Mouse (Mus musculus) activated CD4-positive, CD25-positive, alpha-beta regulatory T cell, adult 9 weeks (primary cell): ENCODE measurements around the gene Nefh. TPM values are rescaled to one million over a fixed set of nuclear protein-coding genes. Genes with fewer than 3 reads are reported as not detected.

Experiments
- polyA plus RNA-seq: library from polyadenylated mRNA; unstranded; fragments of 100-300 nt; shearing (Covaris generic); gene quantifications from one replicate; pipeline ENCODE4 v1.2.1, GENCODE M21; 2017

The Nefh gene
- 5.4 TPM for polyA plus RNA-seq

DNA sequence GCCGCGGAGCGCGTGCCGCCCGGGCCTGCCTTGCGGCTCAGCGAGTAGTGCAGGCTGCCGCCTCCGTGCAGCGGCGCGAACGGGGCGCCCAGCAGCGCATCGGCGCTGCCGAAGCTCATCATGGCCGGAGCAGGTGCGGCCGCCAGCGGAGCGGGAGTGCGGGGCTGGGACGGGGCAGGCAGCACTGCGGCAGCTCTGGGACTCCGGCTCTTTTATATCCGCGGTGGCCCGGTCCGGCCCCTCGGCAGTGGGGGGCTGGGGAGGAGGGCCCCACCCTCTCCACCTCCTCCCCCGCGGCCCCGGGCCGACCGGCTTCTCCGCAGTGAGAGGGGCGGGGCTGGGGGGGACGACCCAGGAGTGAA, at the start of gene Nefh:
Gene Nefh (minus strand): TSS at position 252 of the 362 bp plus-strand sequence.

DNA sequence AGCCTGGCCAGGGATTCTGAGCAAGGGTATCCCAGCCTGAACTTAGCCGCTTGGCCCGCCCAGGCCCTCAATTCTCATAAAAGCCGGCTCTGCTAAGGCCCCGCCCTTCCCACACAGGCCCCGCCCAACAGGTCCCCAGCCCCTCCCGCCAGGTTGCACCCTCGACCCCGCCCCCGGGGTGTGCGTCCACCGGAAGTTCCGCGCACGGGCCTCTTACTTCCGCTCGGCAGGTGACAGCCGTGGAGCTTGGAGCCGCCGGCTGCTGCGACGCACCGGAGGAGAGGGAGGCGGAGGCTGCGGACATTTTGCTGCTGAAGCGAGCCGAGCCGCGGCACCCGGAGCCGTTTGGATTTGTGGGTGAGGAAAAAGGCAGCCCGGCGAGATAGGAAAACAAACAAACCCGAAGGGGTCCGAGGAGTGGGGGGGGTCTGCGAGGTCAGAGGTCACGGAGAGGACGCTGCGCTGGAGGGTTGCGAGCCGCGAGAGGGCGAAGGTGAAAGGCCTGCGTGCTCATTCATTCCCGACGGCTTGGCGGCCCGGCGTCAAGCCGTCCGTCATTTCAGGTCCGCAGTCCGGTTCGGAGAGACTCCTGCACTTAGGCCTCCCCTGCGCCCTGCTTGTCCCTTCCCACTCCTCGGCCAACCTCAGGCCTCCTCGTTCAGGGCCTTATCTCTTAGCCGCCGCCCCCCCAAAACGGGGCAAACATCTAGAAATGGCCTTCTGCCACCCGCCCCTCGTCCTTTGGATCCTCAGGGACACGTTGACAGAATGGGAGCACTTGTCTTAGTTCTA, 39.0 kb upstream of the Nefh start, which contains the start of gene Ap1b1:
Gene Ap1b1 (plus strand): TSS at position 130 of the 792 bp plus-strand sequence.

DNA sequence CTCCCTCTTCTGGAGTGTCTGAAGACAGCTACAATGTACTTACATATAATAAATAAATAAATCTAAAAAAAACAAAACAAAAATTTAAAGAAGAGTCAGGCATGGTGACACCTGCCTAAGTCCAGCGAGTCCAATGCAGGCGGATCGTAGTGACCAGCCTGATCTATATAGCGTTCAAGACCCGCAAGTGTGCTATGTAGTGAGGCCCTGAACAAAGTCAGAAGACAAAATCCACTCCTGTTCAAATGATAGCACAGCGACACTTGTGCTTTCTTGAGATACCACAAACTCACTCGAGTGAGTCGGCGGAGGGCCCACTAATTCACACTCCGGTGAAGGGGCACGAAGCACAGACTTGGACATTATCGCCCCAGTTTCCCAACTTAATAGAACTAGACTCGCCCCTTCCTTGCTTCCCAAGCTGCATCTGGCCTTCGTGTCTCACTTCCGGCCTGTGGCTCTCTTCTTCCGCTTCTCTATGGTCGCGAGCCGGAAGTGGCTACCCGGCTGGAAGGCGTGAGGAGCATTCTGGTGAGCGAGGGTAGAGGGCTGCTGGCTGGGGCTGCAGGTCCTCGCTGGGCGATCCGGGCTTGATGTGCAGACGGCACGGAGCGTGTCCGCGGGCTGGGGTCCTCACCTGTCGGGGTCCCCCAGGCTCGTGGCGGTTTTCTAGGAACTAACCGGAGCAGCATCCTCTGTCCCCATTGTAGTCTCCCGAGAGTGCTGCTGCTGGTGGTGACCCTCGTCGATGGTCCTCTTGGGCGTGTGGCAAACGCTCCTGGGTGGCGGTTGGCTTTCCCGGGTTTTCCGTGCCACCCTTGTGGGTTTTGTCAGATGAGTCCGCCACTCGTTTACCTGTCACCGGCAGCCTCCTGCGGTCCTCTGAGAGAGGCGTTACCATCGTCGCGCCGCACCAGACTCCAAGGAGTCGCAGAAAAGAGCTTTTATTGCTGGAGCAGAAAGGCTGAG, 52.7 kb downstream of the Nefh start, which contains the start of gene Thoc5:
Gene Thoc5 (plus strand): TSS at position 473 of the 969 bp plus-strand sequence.

Other genes with a start within 250 kb of the Nefh start
- gene Uqcr10, start 243.7 kb downstream of the Nefh start, polyA plus RNA-seq, result 382 TPM
- 101 TPM for gene Zmat5, start 243.4 kb downstream of the Nefh start, polyA plus RNA-seq
- gene Cabp7, start 201.3 kb downstream of the Nefh start, polyA plus RNA-seq, result not detected
- 50.3 TPM for gene Nf2, start 98.5 kb downstream of the Nefh start, polyA plus RNA-seq
- 41.5 TPM for gene Nipsnap1, start 74.1 kb downstream of the Nefh start, polyA plus RNA-seq
- 55.9 TPM for gene Thoc5, start 52.7 kb downstream of the Nefh start, polyA plus RNA-seq
- 110 TPM for gene Ap1b1, start 38.8 kb upstream of the Nefh start, polyA plus RNA-seq
- not detected for gene Rasl10a, start 110.1 kb upstream of the Nefh start, polyA plus RNA-seq
- 1.8 TPM for gene Gas2l1, start 117.3 kb upstream of the Nefh start, polyA plus RNA-seq
- gene Rhbdd3, start 150.9 kb upstream of the Nefh start, polyA plus RNA-seq, result 6.9 TPM
- gene Ewsr1, start 151.2 kb upstream of the Nefh start, polyA plus RNA-seq, result 768 TPM
- 1.3 TPM for gene Emid1, start 204.2 kb upstream of the Nefh start, polyA plus RNA-seq